Mouse (Mus musculus) ES-Bruce4 (cell line): Measurements from ENCODE around the gene Chmp2b.

Source experiments
- CTCF ChIP-seq: IDR thresholded peaks from one replicate; pipeline ENCODE4 v1.8.1; 2011; ENCODE audit warnings: low read depth, low read length
- POLR2A ChIP-seq: IDR thresholded peaks from one replicate; pipeline ENCODE4 v1.8.1; 2011; ENCODE audit warnings: low read length; ENCODE audit not compliant: insufficient read depth

DNA sequence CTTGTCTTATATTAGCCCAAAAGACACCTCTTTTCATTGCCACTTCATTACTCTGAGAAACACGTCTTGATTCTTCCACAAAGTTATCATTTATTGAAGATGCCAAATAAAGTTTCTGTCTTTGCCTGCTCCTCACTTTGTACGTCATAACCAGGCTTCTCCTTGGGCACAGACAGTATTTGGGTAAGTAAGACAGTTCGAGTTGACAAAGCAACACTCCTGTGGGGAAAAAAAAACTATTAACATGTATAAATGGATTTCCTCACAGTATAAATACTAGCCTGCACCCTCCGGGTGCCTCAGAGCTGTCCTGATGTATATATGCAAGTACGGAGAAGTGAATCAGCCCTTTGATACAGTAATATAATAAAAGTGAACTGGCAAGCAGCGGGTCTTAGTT, 42.3 kb downstream of the Chmp2b start, which contains the start of gene Pou1f1:
- no peak for TF ChIP-seq POLR2A
- no peak for TF ChIP-seq CTCF
